8 mouse cellular contexts compared by ENCODE assay signal in the genomic region with DNA sequence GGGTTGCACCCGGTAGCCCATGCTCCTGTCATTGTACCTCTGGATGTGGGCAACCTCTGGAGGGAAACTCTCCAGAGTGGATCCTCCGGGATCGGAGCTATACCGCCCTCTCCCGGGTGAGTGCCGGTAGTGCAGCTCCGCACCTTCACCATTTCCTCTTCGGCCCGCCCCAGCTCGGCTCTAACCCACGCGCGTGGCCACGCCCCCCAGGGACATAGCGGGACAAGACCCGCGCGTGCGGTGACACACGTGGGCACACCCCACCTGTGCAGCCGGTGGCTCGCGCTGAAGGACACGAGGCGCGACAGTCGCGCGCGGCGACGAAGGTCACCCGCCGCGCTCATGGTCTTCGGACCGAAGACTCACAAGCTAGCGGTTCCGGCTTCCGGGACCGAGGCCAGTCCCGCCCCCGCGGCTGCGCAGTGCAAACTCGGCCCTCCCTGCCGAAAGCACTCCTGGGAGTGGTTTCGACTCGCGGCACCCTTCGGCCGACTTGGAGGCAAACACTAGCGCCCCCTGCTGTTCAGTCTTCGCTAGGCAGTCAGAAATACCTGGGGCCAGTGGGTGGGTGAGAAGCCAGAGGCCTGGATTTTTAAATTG. TPM values are rescaled to one million over a fixed set of nuclear protein-coding genes. Genes with fewer than 3 reads are reported as not detected.
DNase-seq lines count a peak whose midpoint lies in the region; ATAC-seq lines count a peak whose summit lies in the region.

TSS of gene Pts (minus strand) at position 432 of the 600 bp plus-strand sequence.

- no peaks in the 10 kb centered on the region for H3K9me3 ChIP-seq in megakaryocyte, embryonic 14.5 days

- peaks cover 26% of the 10 kb centered on the region for H3K36me3 ChIP-seq in megakaryocyte, embryonic 14.5 days (replicated peaks; ENCODE audit: low read length)

- H3K27me3 ChIP-seq in megakaryocyte, embryonic 14.5 days (replicated peaks), result no peaks in the 10 kb centered on the region

- H3K4me1 ChIP-seq in megakaryocyte, embryonic 14.5 days, result peaks cover 52% of the 10 kb centered on the region

- H3K4me3 ChIP-seq in megakaryocyte, embryonic 14.5 days (replicated peaks), result peak within 1 kb of the TSS; percentile 97

- peak; percentile 86 for ATAC-seq in common myeloid progenitor, adult 5-6 weeks (replicated peaks; ENCODE audit: low read depth, poor library complexity, severe bottlenecking)

- peak; percentile 99 for DNase-seq in ZHBTc4 (ENCODE audit: low read depth, low spot score)
- peak; percentile 93 to 95 for DNase-seq in gastrocnemius, adult 8-10 months (ENCODE audit: low spot score in 2 of 2)
- peak; percentile 87 for DNase-seq in hindlimb bud, embryonic 11.5 days (ENCODE audit: extremely low spot score, low read depth, low spot score)
- DNase-seq in left cerebral cortex, adult 8-10 months (ENCODE audit: low spot score in 2 of 2), result peak; percentile 91 to 95
- peak; percentile 97 to 98 for DNase-seq in right cerebral cortex, postnatal 10 days (ENCODE audit: low spot score in 2 of 2)
- DNase-seq in urinary bladder, postnatal 25 days (ENCODE audit: low spot score), result peak; percentile 98

RNA-seq across cellular contexts. Expression of gene Pts, which starts in this region (rescaled TPM):
- total RNA-seq in common myeloid progenitor, adult 5-6 weeks (2017), result 73.1 and 89.3 TPM in 2 replicates
- total RNA-seq in gastrocnemius, adult 8-10 months (2022), result 10 to 100 TPM; 10.1 to 13.7 (median 11.7) TPM
- total RNA-seq in left cerebral cortex, adult 8-10 months (2022), result 10 to 100 TPM; 28.2 to 31.7 (median 29.5) TPM
- polyA plus RNA-seq in megakaryocyte, embryonic 14.5 days (2012; ENCODE audit: insufficient read depth, low replicate concordance), result 15.7 TPM in 1 of 2 replicates, not detected in the other

Comparison
In these comparisons a context has a peak if more than half of its experiments do, and no peak if none do; other contexts are left out.
1. Peak in every context shown above with its lines: DNase-seq, ATAC-seq and H3K4me3 ChIP-seq.